8 mouse cellular contexts compared by ENCODE assay signal in the genomic region with DNA sequence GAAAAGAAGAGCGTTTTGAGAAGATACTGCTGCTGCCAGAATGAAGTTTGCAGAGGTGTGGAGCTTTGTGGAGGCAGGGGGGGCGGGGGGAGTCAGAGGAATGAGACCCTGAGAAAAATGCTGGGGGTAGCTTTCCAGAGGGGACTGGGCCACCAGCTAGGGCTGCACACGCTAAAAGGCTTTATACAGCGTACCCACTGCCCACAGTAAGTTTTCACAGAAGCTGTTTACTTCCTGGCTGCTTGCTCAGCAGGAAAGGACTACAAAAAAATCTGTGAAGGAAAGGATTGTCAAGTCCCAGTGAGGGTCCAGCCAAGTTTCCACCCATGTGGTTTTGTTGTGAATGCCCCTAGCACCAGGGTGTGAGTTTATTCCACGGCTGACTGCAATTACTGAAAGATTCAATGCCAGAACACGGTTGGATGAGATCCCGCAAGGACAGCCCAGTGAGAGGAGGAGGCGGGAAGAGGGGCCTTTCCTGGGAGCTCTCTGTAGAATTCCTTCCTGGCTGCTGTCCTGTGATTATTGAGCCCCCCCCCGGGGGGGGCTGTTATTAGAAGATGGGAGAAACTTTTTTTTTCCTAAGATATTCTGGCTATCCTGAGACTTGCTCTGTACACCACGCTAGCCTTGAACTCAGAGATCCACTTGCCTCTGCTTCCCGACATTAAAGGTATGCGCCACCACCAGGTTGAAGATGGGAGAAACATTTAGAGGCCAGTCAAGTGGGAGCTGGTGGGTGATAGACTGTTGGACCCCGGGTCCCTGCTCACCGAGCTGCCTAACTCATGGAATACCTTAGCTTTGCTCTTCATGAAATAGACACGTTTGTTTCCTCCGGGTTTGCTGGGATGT. TPM values are rescaled to one million over a fixed set of nuclear protein-coding genes. Genes with fewer than 3 reads are reported as not detected.
DNase-seq lines count a peak whose midpoint lies in the region; ATAC-seq and TF ChIP-seq lines count a peak whose summit lies in the region.

No protein-coding gene starts in this region.

- H3K4me1 ChIP-seq in heart, embryonic 10.5 days, result 0 out of 2 replicates have a peak, but pooled peaks cover 6% of the 10 kb centered on the region
- 0 out of 2 replicates have a peak, but pooled peaks cover 3% of the 10 kb centered on the region for H3K4me1 ChIP-seq in heart, embryonic 16.5 days (ENCODE audit: control insufficient read depth, insufficient read depth, low read length)
- peaks cover 12% of the 10 kb centered on the region for H3K4me1 ChIP-seq in lung, embryonic 16.5 days (replicated peaks; ENCODE audit: control insufficient read depth, insufficient read depth, low read length)
- H3K4me1 ChIP-seq in kidney, embryonic 16.5 days (ENCODE audit: insufficient read depth, low read length), result peaks cover 5% of the 10 kb centered on the region; the same call in 1 of the 2 replicates

- no peak for TF ChIP-seq POLR2A in brain, embryonic 14.5 days (IDR thresholded peaks at IDR 0.05; ENCODE audit: borderline replicate concordance, extremely low read depth, insufficient read depth, insufficient read length, poor library complexity, severe bottlenecking)

- H3K9me3 ChIP-seq in heart, embryonic 10.5 days, result no peaks in the 10 kb centered on the region
- no peaks in the 10 kb centered on the region for H3K9me3 ChIP-seq in heart, embryonic 16.5 days (replicated peaks; ENCODE audit: control insufficient read depth, low read length)
- no peaks in the 10 kb centered on the region for H3K9me3 ChIP-seq in lung, embryonic 16.5 days (ENCODE audit: control insufficient read depth, low read length)
- H3K9me3 ChIP-seq in kidney, embryonic 16.5 days (ENCODE audit: low read length), result no peaks in the 10 kb centered on the region

- H3K27ac ChIP-seq in heart, embryonic 10.5 days, result no peak overlapping the region
- H3K27ac ChIP-seq in heart, embryonic 16.5 days (ENCODE audit: low read length), result no peak overlapping the region
- H3K27ac ChIP-seq in lung, embryonic 16.5 days (ENCODE audit: low read length), result peak overlapping the region; percentile 64
- no peak overlapping the region for H3K27ac ChIP-seq in kidney, embryonic 16.5 days (ENCODE audit: low read length)

- no peak overlapping the region for H3K9ac ChIP-seq in heart, embryonic 16.5 days (ENCODE audit: low read length)
- no peak overlapping the region for H3K9ac ChIP-seq in lung, embryonic 16.5 days (ENCODE audit: low read length)
- H3K9ac ChIP-seq in kidney, embryonic 16.5 days (replicated peaks; ENCODE audit: low read length), result no peak overlapping the region

- no peak overlapping the region for H3K4me2 ChIP-seq in heart, embryonic 16.5 days (ENCODE audit: low read depth, low read length)
- peak overlapping the region; percentile 12; the same call in 1 of the 2 replicates for H3K4me2 ChIP-seq in lung, embryonic 16.5 days (ENCODE audit: low read depth, low read length)
- no peak overlapping the region for H3K4me2 ChIP-seq in kidney, embryonic 16.5 days (replicated peaks; ENCODE audit: low read depth, low read length)

- peak; percentile 20 to 27 for DNase-seq in heart, adult 18-20 months
- DNase-seq in heart, embryonic 10.5 days (ENCODE audit: low spot score), result no peak
- peak; percentile 93 for DNase-seq in brain, embryonic 14.5 days (ENCODE audit: low read depth)
- DNase-seq in spleen, postnatal 36 days (ENCODE audit: low spot score in 2 of 2), result no peak
- DNase-seq in adrenal gland, adult (ENCODE audit: inconsistent age in 2 of 2, low spot score in 1 of 2), result no peak

- TF ChIP-seq CTCF in brain, embryonic 14.5 days (IDR thresholded peaks at IDR 0.05; ENCODE audit: borderline replicate concordance, extremely low read depth, insufficient read depth, insufficient read length), result no peak

- 39% methylated on average over 16 of the region's 16 CpGs for WGBS in heart, embryonic 10.5 days
- WGBS in heart, embryonic 16.5 days, result 45% methylated on average over 16 of the region's 16 CpGs
- 39% methylated on average over 16 of the region's 16 CpGs for WGBS in lung, embryonic 16.5 days
- 56% methylated on average over 16 of the region's 16 CpGs for WGBS in kidney, embryonic 16.5 days

- H3K27me3 ChIP-seq in heart, embryonic 10.5 days (ENCODE audit: insufficient read depth, poor library complexity, severe bottlenecking), result no peaks in the 10 kb centered on the region
- no peaks in the 10 kb centered on the region for H3K27me3 ChIP-seq in heart, embryonic 16.5 days (ENCODE audit: control insufficient read depth, insufficient read depth, low read length)
- no peaks in the 10 kb centered on the region for H3K27me3 ChIP-seq in lung, embryonic 16.5 days (ENCODE audit: control insufficient read depth, insufficient read depth, low read depth, low read length)
- H3K27me3 ChIP-seq in kidney, embryonic 16.5 days (ENCODE audit: insufficient read depth, low read length), result no peaks in the 10 kb centered on the region

- no peaks in the 10 kb centered on the region for H3K36me3 ChIP-seq in heart, embryonic 10.5 days
- H3K36me3 ChIP-seq in heart, embryonic 16.5 days (ENCODE audit: control insufficient read depth, insufficient read depth), result no peaks in the 10 kb centered on the region
- no peaks in the 10 kb centered on the region for H3K36me3 ChIP-seq in lung, embryonic 16.5 days (ENCODE audit: control insufficient read depth, insufficient read depth, low read length)
- no peaks in the 10 kb centered on the region for H3K36me3 ChIP-seq in kidney, embryonic 16.5 days (ENCODE audit: insufficient read depth, low read length)

- no peak overlapping the region for H3K4me3 ChIP-seq in heart, embryonic 10.5 days
- H3K4me3 ChIP-seq in heart, embryonic 16.5 days (ENCODE audit: low read length), result no peak overlapping the region
- no peak overlapping the region for H3K4me3 ChIP-seq in lung, embryonic 16.5 days (ENCODE audit: low read length)
- no peak overlapping the region for H3K4me3 ChIP-seq in kidney, embryonic 16.5 days (ENCODE audit: low read length)

- ATAC-seq in heart, embryonic 16.5 days (replicated peaks; ENCODE audit: extremely low read depth, insufficient read depth, low FRiP score), result 0 out of 2 replicates have a peak, but pooled peaks have one; percentile 37
- peak; percentile 83 for ATAC-seq in lung, embryonic 16.5 days (ENCODE audit: low read depth)
- no peak for ATAC-seq in kidney, embryonic 16.5 days (ENCODE audit: low FRiP score, low TSS enrichment)

RNA-seq across cellular contexts. Expression of gene Il21, which starts 49.8 kb away (rescaled TPM):
- not detected for total RNA-seq in heart, adult 18-20 months (2021)
- not detected in 2 replicates for polyA plus RNA-seq in heart, embryonic 10.5 days (2016; fragmentation: Nextera tagmentation; extraction: Ambion mirVana)
- not detected in 2 replicates for polyA plus RNA-seq in brain, embryonic 14.5 days (2012; rRNA removed)
- not detected in 2 replicates for polyA plus RNA-seq in heart, embryonic 16.5 days (2015; fragmentation: Nextera tagmentation; extraction: Ambion mirVana)
- not detected in 2 replicates for polyA plus RNA-seq in lung, embryonic 16.5 days (2015; fragmentation: Nextera tagmentation; extraction: Ambion mirVana)
- polyA plus RNA-seq in kidney, embryonic 16.5 days (2015; fragmentation: Nextera tagmentation; extraction: Ambion mirVana), result not detected in 2 replicates

RNA-seq across cellular contexts. Expression of gene Il2, which starts 56.9 kb away (rescaled TPM):
- total RNA-seq in heart, adult 18-20 months (2021), result not detected
- polyA plus RNA-seq in heart, embryonic 10.5 days (2016; fragmentation: Nextera tagmentation; extraction: Ambion mirVana), result 0.17 and 0.24 TPM in 2 replicates
- 0.15 TPM in 2 replicates for polyA plus RNA-seq in brain, embryonic 14.5 days (2012; rRNA removed)
- 0.22 and 0.45 TPM in 2 replicates for polyA plus RNA-seq in heart, embryonic 16.5 days (2015; fragmentation: Nextera tagmentation; extraction: Ambion mirVana)
- 0.19 and 0.20 TPM in 2 replicates for polyA plus RNA-seq in lung, embryonic 16.5 days (2015; fragmentation: Nextera tagmentation; extraction: Ambion mirVana)
- polyA plus RNA-seq in kidney, embryonic 16.5 days (2015; fragmentation: Nextera tagmentation; extraction: Ambion mirVana), result 0.34 TPM in 1 of 2 replicates, not detected in the other

Comparison
In these comparisons a context has a peak if more than half of its experiments do, and no peak if none do; other contexts are left out.
1. DNase-seq: peak in heart, adult 18-20 months (2 of 2) and brain, embryonic 14.5 days (single experiment); none in heart, embryonic 10.5 days (single experiment), spleen, postnatal 36 days (0 of 2) and adrenal gland, adult (0 of 2).